Mouse (Mus musculus): ENCODE results near the gene Osbpl9. TPM values are rescaled to one million over a fixed set of nuclear protein-coding genes. Genes with fewer than 3 reads are reported as not detected.

Osbpl9 gene
- total and polyA plus RNA-seq, 2 experiments from 2014 or later, result 56.9 to 74.9 TPM

GRCm38 (mm10) chr4:109226071-109226470, 24.0 kb upstream of the Osbpl9 start:
- Histone ChIP-seq H3K9ac (replicated peaks; ENCODE audit: low read length, poor library complexity, severe bottlenecking) (no peak overlapping the region), H3K27me3 (ENCODE audit: insufficient read depth, low read length) (no peaks in the 10 kb centered on the region), H3K27ac (ENCODE audit: low read depth, low read length) (no peak overlapping the region), H3K9me3 (ENCODE audit: low read length) (no peaks in the 10 kb centered on the region), H3K4me2 (ENCODE audit: low read depth, low read length, poor library complexity, severe bottlenecking) (no peak overlapping the region), H3K36me3 (ENCODE audit: insufficient read depth, low read length) (no peaks in the 10 kb centered on the region), H3K4me3 (ENCODE audit: low read depth, low read length) (no peak overlapping the region), H3K4me1 (ENCODE audit: insufficient read depth, low read length) (0 out of 2 replicates have a peak, but pooled peaks cover 2% of the 10 kb centered on the region)
- TF ChIP-seq CTCF (IDR thresholded peaks at IDR 0.05), result no peak
- 65% methylated on average over 5 of the region's 5 CpGs for WGBS
- DNase-seq (ENCODE audit: low spot score), result no peak
- no peak for ATAC-seq (ENCODE audit: low FRiP score)

GRCm38 (mm10) chr4:109225606-109226005, 23.5 kb upstream of the Osbpl9 start:
- H3K4me1 ChIP-seq (ENCODE audit: insufficient read depth, low read length), result 0 out of 2 replicates have a peak, but pooled peaks cover 2% of the 10 kb centered on the region
- H3K4me2 ChIP-seq (ENCODE audit: low read depth, low read length, poor library complexity, severe bottlenecking), result no peak overlapping the region
- 53% methylated on average over 6 of the region's 6 CpGs for WGBS
- DNase-seq (ENCODE audit: low spot score) (peak; percentile 17), ATAC-seq (ENCODE audit: low FRiP score) (peak; percentile 59)
- no peak overlapping the region for H3K9ac ChIP-seq (replicated peaks; ENCODE audit: low read length, poor library complexity, severe bottlenecking)
- H3K27ac ChIP-seq (ENCODE audit: low read depth, low read length), result peak overlapping the region; percentile 43; the same call in 1 of the 2 replicates
- no peaks in the 10 kb centered on the region for H3K9me3 ChIP-seq (ENCODE audit: low read length)
- no peaks in the 10 kb centered on the region for H3K27me3 ChIP-seq (ENCODE audit: insufficient read depth, low read length)
- H3K4me3 ChIP-seq (ENCODE audit: low read depth, low read length), result no peak overlapping the region
- no peak for TF ChIP-seq CTCF (IDR thresholded peaks at IDR 0.05)
- no peaks in the 10 kb centered on the region for H3K36me3 ChIP-seq (ENCODE audit: insufficient read depth, low read length)

GRCm38 (mm10) chr4:109224762-109225552, 22.9 kb upstream of the Osbpl9 start:
- Histone ChIP-seq H3K4me3 (ENCODE audit: low read depth, low read length) (no peak overlapping the region), H3K27ac (ENCODE audit: low read depth, low read length) (peak overlapping the region; percentile 43; the same call in 1 of the 2 replicates), H3K36me3 (ENCODE audit: insufficient read depth, low read length) (no peaks in the 10 kb centered on the region), H3K4me2 (ENCODE audit: low read depth, low read length, poor library complexity, severe bottlenecking) (no peak overlapping the region), H3K4me1 (ENCODE audit: insufficient read depth, low read length) (0 out of 2 replicates have a peak, but pooled peaks cover 2% of the 10 kb centered on the region), H3K9ac (replicated peaks; ENCODE audit: low read length, poor library complexity, severe bottlenecking) (no peak overlapping the region), H3K9me3 (ENCODE audit: low read length) (no peaks in the 10 kb centered on the region), H3K27me3 (ENCODE audit: insufficient read depth, low read length) (no peaks in the 10 kb centered on the region)
- peak; percentile 93 for DNase-seq (ENCODE audit: low spot score)
- 41% methylated on average over 13 of the region's 13 CpGs for WGBS
- TF ChIP-seq CTCF (IDR thresholded peaks at IDR 0.05), result no peak
- peak; percentile 94 for ATAC-seq (ENCODE audit: low FRiP score)

- no peak overlapping the region for H3K4me2 ChIP-seq (ENCODE audit: low read depth, low read length, poor library complexity, severe bottlenecking)
- 0 out of 2 replicates have a peak, but pooled peaks cover 2% of the 10 kb centered on the region for H3K4me1 ChIP-seq (ENCODE audit: insufficient read depth, low read length)
- no peak for TF ChIP-seq CTCF (IDR thresholded peaks at IDR 0.05)
- ATAC-seq (ENCODE audit: low FRiP score) (no peak), DNase-seq (ENCODE audit: low spot score) (no peak)
- no peaks in the 10 kb centered on the region for H3K27me3 ChIP-seq (ENCODE audit: insufficient read depth, low read length)
- no peak overlapping the region for H3K27ac ChIP-seq (ENCODE audit: low read depth, low read length)
- no peaks in the 10 kb centered on the region for H3K9me3 ChIP-seq (ENCODE audit: low read length)
- no peak overlapping the region for H3K9ac ChIP-seq (replicated peaks; ENCODE audit: low read length, poor library complexity, severe bottlenecking)
- H3K36me3 ChIP-seq (ENCODE audit: insufficient read depth, low read length), result no peaks in the 10 kb centered on the region
- no peak overlapping the region for H3K4me3 ChIP-seq (ENCODE audit: low read depth, low read length)
- 89% methylated on average over 3 of the region's 3 CpGs for WGBS
These were observed 19.9 kb upstream of the Osbpl9 start for GRCm38 (mm10) chr4:109222001-109222400.

GRCm38 (mm10) chr4:109220441-109220940, 18.4 kb upstream of the Osbpl9 start:
- Histone ChIP-seq H3K9me3 (ENCODE audit: low read length) (no peaks in the 10 kb centered on the region), H3K36me3 (ENCODE audit: insufficient read depth, low read length) (no peaks in the 10 kb centered on the region), H3K4me1 (ENCODE audit: insufficient read depth, low read length) (no peaks in the 10 kb centered on the region), H3K27ac (ENCODE audit: low read depth, low read length) (no peak overlapping the region), H3K27me3 (ENCODE audit: insufficient read depth, low read length) (no peaks in the 10 kb centered on the region), H3K4me2 (ENCODE audit: low read depth, low read length, poor library complexity, severe bottlenecking) (no peak overlapping the region), H3K4me3 (ENCODE audit: low read depth, low read length) (no peak overlapping the region), H3K9ac (replicated peaks; ENCODE audit: low read length, poor library complexity, severe bottlenecking) (no peak overlapping the region)
- TF ChIP-seq CTCF (IDR thresholded peaks at IDR 0.05), result no peak
- 78% methylated on average over 14 of the region's 14 CpGs for WGBS
- ATAC-seq (ENCODE audit: low FRiP score), result no peak
- DNase-seq (ENCODE audit: low spot score), result no peak

GRCm38 (mm10) chr4:109218008-109218407, 15.9 kb upstream of the Osbpl9 start:
- H3K36me3 ChIP-seq (ENCODE audit: insufficient read depth, low read length), result no peaks in the 10 kb centered on the region
- ATAC-seq (ENCODE audit: low FRiP score), result no peak
- WGBS, result 82% methylated on average over 7 of the region's 7 CpGs
- no peak overlapping the region for H3K4me2 ChIP-seq (ENCODE audit: low read depth, low read length, poor library complexity, severe bottlenecking)
- no peak overlapping the region for H3K27ac ChIP-seq (ENCODE audit: low read depth, low read length)
- no peaks in the 10 kb centered on the region for H3K4me1 ChIP-seq (ENCODE audit: insufficient read depth, low read length)
- TF ChIP-seq CTCF (IDR thresholded peaks at IDR 0.05), result no peak
- no peaks in the 10 kb centered on the region for H3K9me3 ChIP-seq (ENCODE audit: low read length)
- DNase-seq (ENCODE audit: low spot score), result no peak
- no peak overlapping the region for H3K4me3 ChIP-seq (ENCODE audit: low read depth, low read length)
- H3K9ac ChIP-seq (replicated peaks; ENCODE audit: low read length, poor library complexity, severe bottlenecking), result no peak overlapping the region
- H3K27me3 ChIP-seq (ENCODE audit: insufficient read depth, low read length), result no peaks in the 10 kb centered on the region

All from midbrain, postnatal 0 days (tissue).